Mouse (Mus musculus) CH12.LX (cell line): Measurements from ENCODE around the gene Adpgk.
"Not testable (repeated sequence)": the region's sequence is repeated elsewhere in the genome, so short reads cannot be mapped to it uniquely, and the experiment has no call there.

Experiments used
- CTCF ChIP-seq, 2 experiments: IDR thresholded peaks in 1 of 2; conservative IDR thresholded peaks in 1 of 2; 2 replicates each; pipeline ENCODE4 v1.5.1; 2011 to 2012; ENCODE audit warnings: low read depth in 2 of 2, low read length in 2 of 2, improper control_type of control experiment in 1 of 2, inconsistent platforms in 1 of 2, mild to moderate bottlenecking in 1 of 2, moderate library complexity in 1 of 2
- ELF1 ChIP-seq: IDR thresholded peaks from 2 replicates; pipeline ENCODE4 v1.6.1; 2014; ENCODE audit warnings: low read depth, mild to moderate bottlenecking, inconsistent platforms, low read length, improper control_type of control experiment
- EP300 ChIP-seq: IDR thresholded peaks from 2 replicates; pipeline ENCODE4 v1.6.1; 2011; ENCODE audit warnings: low read length, improper control_type of control experiment
- ETS1 ChIP-seq: conservative IDR thresholded peaks from 2 replicates; pipeline ENCODE4 v1.6.1; 2012; ENCODE audit warnings: low read depth, mild to moderate bottlenecking, inconsistent platforms, low read length, improper control_type of control experiment, moderate library complexity
- JUND ChIP-seq: conservative IDR thresholded peaks from 2 replicates; pipeline ENCODE4 v1.6.1; 2011; ENCODE audit warnings: low read depth, low read length, improper control_type of control experiment
- MEF2A ChIP-seq: IDR thresholded peaks from 2 replicates; pipeline ENCODE4 v1.6.1; 2014; ENCODE audit warnings: low read depth, mild to moderate bottlenecking, inconsistent platforms, low read length, improper control_type of control experiment, borderline replicate concordance
- NRF1 ChIP-seq: IDR thresholded peaks from 2 replicates; pipeline ENCODE4 v1.6.1; 2014; ENCODE audit warnings: low read depth, mild to moderate bottlenecking, inconsistent platforms, low read length, improper control_type of control experiment, moderate library complexity
- POLR2A ChIP-seq: IDR thresholded peaks from 2 replicates; pipeline ENCODE4 v1.6.1; 2011; ENCODE audit warnings: low read depth, mild to moderate bottlenecking, improper control_type of control experiment, low read length
- POLR2AphosphoS2 ChIP-seq: IDR thresholded peaks from 2 replicates; pipeline ENCODE4 v1.6.1; 2011; ENCODE audit warnings: low read depth, low read length, improper control_type of control experiment

DNA sequence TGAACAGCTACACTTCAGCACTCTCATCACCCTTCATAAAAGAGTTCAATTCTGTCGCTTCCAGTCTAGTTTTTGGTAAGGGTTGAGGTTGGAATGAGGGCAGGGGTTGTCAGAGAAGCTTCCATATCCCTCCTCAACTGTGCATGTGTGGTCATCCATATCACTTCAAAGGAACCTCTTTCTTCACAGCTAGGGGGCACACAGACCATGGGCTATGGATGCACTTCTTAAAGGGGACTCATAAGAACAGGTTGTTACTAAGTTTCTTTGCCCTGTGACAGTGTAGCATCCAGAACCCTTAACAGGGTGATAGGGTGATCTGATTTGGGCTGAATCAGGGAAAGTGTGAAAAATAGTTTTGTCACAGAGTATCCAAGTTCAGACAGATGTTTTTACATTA, 66.7 kb downstream of the Adpgk start:
- TF ChIP-seq POLR2AphosphoS2, ETS1, POLR2A, EP300, NRF1, ELF1, MEF2A, JUND: not testable (repeated sequence)
- peak in 1 of 2 experiments; percentile 47; a peak in 2 of 4 replicates for TF ChIP-seq CTCF (conservative IDR thresholded peaks at IDR 0.05 in 1 of 2, IDR thresholded peaks at IDR 0.05 in 1 of 2; ENCODE audit: low read depth in 2 of 2, low read length in 2 of 2)
